Mouse (Mus musculus): ENCODE measurements at regions not wholly inside any gene's neighbourhood (a gene's known extent, or its start where the extent isn't known, plus 50 kb on each side); places are given as distances from the start of the nearest gene placed in this dataset.

DNA sequence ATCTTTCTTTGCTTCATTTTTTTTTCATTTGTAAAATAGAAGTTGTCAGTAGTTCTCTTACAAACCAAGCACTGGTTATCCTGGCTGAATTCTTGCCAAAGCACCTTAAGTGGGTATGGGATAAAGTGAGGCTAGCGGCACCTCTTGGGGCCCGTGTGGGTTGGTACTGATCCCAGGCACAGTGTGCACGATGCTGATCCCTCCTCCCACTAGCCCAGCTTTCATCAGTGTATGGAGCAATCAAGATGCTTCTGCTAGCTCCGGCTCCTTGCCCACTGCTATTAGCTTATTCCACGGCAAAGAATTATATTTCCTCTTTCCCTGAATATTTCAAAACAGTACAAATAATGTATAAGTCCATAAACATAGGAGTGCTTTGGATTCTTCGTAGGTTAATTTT lies 307.4 kb upstream of the Npvf start:
- no peaks in the 10 kb centered on the region for H3K27me3 ChIP-seq (ENCODE audit: insufficient read depth, low read length)
- no peak for ATAC-seq
- no peak for TF ChIP-seq CTCF (IDR thresholded peaks at IDR 0.05; ENCODE audit: low read depth)

DNA sequence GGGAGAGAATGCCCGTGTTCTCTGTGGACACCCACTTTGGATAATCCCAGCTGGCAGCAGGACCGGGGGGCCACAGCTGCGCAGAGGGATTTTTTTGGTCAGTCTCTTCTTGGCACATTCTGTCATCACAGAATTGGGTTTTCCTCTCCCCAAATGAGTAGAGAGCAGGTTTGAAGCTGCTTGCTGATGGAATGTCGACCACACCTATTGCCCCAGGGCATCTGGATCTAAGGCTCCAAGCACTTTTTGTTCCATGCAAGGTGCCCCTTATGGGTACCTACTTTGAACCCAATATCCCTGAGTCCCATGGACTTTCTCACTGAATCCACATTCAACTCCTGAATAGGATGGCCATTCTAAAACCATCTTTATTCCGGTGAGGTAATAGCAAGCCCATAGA lies 314.3 kb upstream of the Npvf start:
- TF ChIP-seq CTCF (IDR thresholded peaks at IDR 0.05; ENCODE audit: low read depth) = no peak
- H3K4me2 ChIP-seq (ENCODE audit: low read depth) = no peak overlapping the region
- peaks cover 3% of the 10 kb centered on the region; the same call in 1 of the 2 replicates for H3K4me1 ChIP-seq (ENCODE audit: insufficient read depth)
- H3K36me3 ChIP-seq (ENCODE audit: insufficient read depth) = no peaks in the 10 kb centered on the region
- ATAC-seq (no peak), DNase-seq (no peak)
- no peak overlapping the region for H3K9ac ChIP-seq
- H3K4me3 ChIP-seq (ENCODE audit: low read depth, low read length) = no peak overlapping the region
- no peaks in the 10 kb centered on the region for H3K9me3 ChIP-seq (ENCODE audit: low read length)
- 90% methylated on average over 5 of the region's 5 CpGs for WGBS
- H3K27me3 ChIP-seq (ENCODE audit: insufficient read depth, low read length) = no peaks in the 10 kb centered on the region
- H3K27ac ChIP-seq (ENCODE audit: low read depth, low read length) = no peak overlapping the region

More for the DNA sequence above, 307.4 kb upstream of the Npvf start:
- Histone ChIP-seq H3K9ac (no peak overlapping the region), H3K9me3 (ENCODE audit: low read length) (no peaks in the 10 kb centered on the region), H3K27ac (ENCODE audit: low read depth, low read length) (no peak overlapping the region), H3K4me3 (ENCODE audit: low read depth, low read length) (no peak overlapping the region), H3K36me3 (ENCODE audit: insufficient read depth) (no peaks in the 10 kb centered on the region), H3K4me2 (ENCODE audit: low read depth) (no peak overlapping the region), H3K4me1 (ENCODE audit: insufficient read depth) (no peaks in the 10 kb centered on the region)
- no peak for DNase-seq
- 61% methylated on average over 6 of the region's 6 CpGs for WGBS

DNA sequence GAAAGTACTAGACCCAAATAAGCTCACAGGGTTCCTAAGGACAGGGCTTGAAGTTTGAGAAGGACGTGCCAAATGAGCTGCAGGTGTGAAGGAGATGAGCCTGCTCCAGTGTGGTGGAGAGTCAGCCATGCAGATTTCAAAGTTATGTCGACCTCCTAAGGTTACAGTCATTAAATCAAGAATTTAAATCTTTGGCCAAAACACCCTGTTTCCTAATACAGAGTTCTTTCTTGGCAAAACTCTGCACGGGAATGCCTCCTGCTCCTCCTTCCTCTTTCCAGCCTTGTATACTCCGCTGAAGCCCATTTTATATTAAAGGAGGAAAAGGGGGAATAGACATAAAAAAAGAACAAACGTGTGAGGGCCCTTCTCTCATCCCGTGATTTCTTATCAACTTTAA lies 315.1 kb upstream of the Npvf start:
- H3K36me3 ChIP-seq (ENCODE audit: insufficient read depth) = no peaks in the 10 kb centered on the region
- H3K27me3 ChIP-seq (ENCODE audit: insufficient read depth, low read length) = no peaks in the 10 kb centered on the region
- TF ChIP-seq CTCF (IDR thresholded peaks at IDR 0.05; ENCODE audit: low read depth) = no peak
- no peak overlapping the region for H3K4me2 ChIP-seq (ENCODE audit: low read depth)
- H3K4me1 ChIP-seq (ENCODE audit: insufficient read depth) = peaks cover 3% of the 10 kb centered on the region; the same call in 1 of the 2 replicates
- H3K9ac ChIP-seq = no peak overlapping the region
- no peak for DNase-seq
- no peak overlapping the region for H3K4me3 ChIP-seq (ENCODE audit: low read depth, low read length)
- WGBS = 59% methylated on average over 6 of the region's 6 CpGs
- no peaks in the 10 kb centered on the region for H3K9me3 ChIP-seq (ENCODE audit: low read length)
- no peak overlapping the region for H3K27ac ChIP-seq (ENCODE audit: low read depth, low read length)
- ATAC-seq = no peak

DNA sequence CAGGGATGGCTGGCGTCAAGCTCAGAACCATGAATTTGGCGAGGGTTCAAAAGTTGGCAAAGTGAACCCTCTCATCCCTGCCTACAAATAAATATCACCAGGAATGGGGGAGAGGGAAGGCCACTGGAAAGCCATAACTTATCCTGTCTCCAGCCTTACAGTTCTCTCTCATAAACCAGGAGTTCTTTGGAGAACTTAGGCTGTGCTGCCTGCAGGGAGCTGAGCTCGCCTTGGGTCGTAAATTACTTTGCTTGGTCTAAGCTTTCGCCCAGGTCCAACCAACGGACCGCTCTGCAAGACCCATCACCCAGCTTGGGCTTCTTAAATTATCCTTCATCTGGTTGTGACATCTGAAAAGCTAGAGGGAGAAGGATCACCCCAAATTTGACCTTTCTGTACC lies 315.8 kb upstream of the Npvf start:
- no peak for TF ChIP-seq CTCF (IDR thresholded peaks at IDR 0.05; ENCODE audit: low read depth)
- no peak for DNase-seq
- no peaks in the 10 kb centered on the region for H3K36me3 ChIP-seq (ENCODE audit: insufficient read depth)
- H3K4me1 ChIP-seq (ENCODE audit: insufficient read depth) = peaks cover 3% of the 10 kb centered on the region; the same call in 1 of the 2 replicates
- no peak overlapping the region for H3K4me2 ChIP-seq (ENCODE audit: low read depth)
- no peak overlapping the region for H3K27ac ChIP-seq (ENCODE audit: low read depth, low read length)
- WGBS = 85% methylated on average over 7 of the region's 7 CpGs
- H3K4me3 ChIP-seq (ENCODE audit: low read depth, low read length) = no peak overlapping the region
- H3K9me3 ChIP-seq (ENCODE audit: low read length) = no peaks in the 10 kb centered on the region
- no peak for ATAC-seq
- H3K27me3 ChIP-seq (ENCODE audit: insufficient read depth, low read length) = no peaks in the 10 kb centered on the region
- no peak overlapping the region for H3K9ac ChIP-seq

DNA sequence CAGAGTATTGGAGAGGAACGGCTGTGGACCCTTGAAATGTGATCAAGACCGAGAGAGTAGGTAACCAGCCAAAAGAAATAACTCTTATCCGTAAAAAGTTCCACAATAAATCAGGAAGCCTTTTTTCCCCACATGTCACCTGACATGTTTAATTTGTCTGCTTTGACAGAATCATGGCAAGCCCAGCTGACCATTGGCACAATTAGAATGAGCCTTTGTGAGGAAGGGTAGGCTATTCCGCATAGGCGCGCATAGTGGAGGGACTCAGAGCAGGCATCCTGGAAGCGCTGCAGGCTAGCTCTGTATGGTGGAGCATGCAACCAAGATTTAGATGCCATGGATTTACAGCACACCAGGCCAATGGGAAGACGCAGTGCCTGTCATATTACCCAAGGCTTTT lies 316.5 kb upstream of the Npvf start:
- H3K4me3 ChIP-seq (ENCODE audit: low read depth, low read length) = no peak overlapping the region
- H3K4me2 ChIP-seq (ENCODE audit: low read depth) = no peak overlapping the region
- 55% methylated on average over 8 of the region's 8 CpGs for WGBS
- H3K9me3 ChIP-seq (ENCODE audit: low read length) = no peaks in the 10 kb centered on the region
- no peaks in the 10 kb centered on the region for H3K36me3 ChIP-seq (ENCODE audit: insufficient read depth)
- peaks cover 3% of the 10 kb centered on the region; the same call in 1 of the 2 replicates for H3K4me1 ChIP-seq (ENCODE audit: insufficient read depth)
- no peaks in the 10 kb centered on the region for H3K27me3 ChIP-seq (ENCODE audit: insufficient read depth, low read length)
- H3K9ac ChIP-seq = no peak overlapping the region
- no peak for TF ChIP-seq CTCF (IDR thresholded peaks at IDR 0.05; ENCODE audit: low read depth)
- no peak overlapping the region for H3K27ac ChIP-seq (ENCODE audit: low read depth, low read length)
- no peak for ATAC-seq
- DNase-seq = no peak

DNA sequence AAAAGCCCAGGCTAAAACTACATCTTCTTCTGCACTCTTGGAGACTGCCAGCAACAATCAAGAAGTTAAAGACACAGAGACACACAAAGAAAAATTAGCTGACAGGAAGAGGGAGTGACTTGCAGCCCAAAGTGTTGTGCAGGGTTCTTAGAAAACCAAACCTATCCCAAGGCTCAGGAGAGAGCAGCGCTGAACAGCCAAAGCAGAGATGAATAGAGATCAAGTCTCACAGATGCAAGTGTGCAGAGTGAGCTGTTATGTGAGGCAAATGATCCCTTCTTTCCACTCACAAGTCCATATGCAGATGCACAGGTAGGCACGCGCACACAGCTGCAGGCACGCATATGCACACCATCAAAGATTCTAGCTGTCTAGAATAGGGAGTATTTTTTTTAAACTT lies 318.0 kb upstream of the Npvf start:
- ATAC-seq = no peak
- WGBS = 88% methylated on average over 4 of the region's 4 CpGs
- H3K27me3 ChIP-seq (ENCODE audit: insufficient read depth, low read length) = no peaks in the 10 kb centered on the region
- H3K4me1 ChIP-seq (ENCODE audit: insufficient read depth) = peaks cover 3% of the 10 kb centered on the region; the same call in 1 of the 2 replicates
- H3K4me2 ChIP-seq (ENCODE audit: low read depth) = no peak overlapping the region
- H3K27ac ChIP-seq (ENCODE audit: low read depth, low read length) = no peak overlapping the region
- no peak for DNase-seq
- no peak for TF ChIP-seq CTCF (IDR thresholded peaks at IDR 0.05; ENCODE audit: low read depth)
- H3K36me3 ChIP-seq (ENCODE audit: insufficient read depth) = no peaks in the 10 kb centered on the region
- no peak overlapping the region for H3K4me3 ChIP-seq (ENCODE audit: low read depth, low read length)
- H3K9me3 ChIP-seq (ENCODE audit: low read length) = no peaks in the 10 kb centered on the region
- no peak overlapping the region for H3K9ac ChIP-seq

DNA sequence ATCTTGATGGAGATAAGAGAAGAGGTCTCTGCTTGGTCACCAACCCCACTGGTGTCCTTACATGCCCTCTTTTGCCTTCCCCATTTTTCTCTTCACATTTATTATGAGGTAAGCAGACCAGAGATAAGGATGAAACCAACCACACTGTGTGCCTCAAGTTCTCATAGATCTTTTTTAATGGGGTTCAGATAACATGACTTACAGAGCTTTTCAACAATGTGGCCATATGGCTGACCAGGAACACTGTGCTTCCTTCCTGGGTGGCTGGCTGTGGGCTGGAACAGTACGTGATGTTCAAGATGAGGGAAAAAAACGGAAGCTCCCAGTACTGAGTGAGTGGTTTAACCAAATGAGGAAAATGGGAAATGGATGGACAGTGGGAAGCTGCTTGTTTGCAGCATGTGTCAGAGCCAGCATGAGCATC lies 319.0 kb upstream of the Npvf start:
- no peak overlapping the region for H3K27ac ChIP-seq (ENCODE audit: low read depth, low read length)
- DNase-seq = no peak
- H3K4me1 ChIP-seq (ENCODE audit: insufficient read depth) = peaks cover 3% of the 10 kb centered on the region; the same call in 1 of the 2 replicates
- no peak overlapping the region for H3K9ac ChIP-seq
- ATAC-seq = no peak
- no peak for TF ChIP-seq CTCF (IDR thresholded peaks at IDR 0.05; ENCODE audit: low read depth)
- no peaks in the 10 kb centered on the region for H3K36me3 ChIP-seq (ENCODE audit: insufficient read depth)
- H3K4me3 ChIP-seq (ENCODE audit: low read depth, low read length) = no peak overlapping the region
- 92% methylated on average over 2 of the region's 2 CpGs for WGBS
- no peak overlapping the region for H3K4me2 ChIP-seq (ENCODE audit: low read depth)
- no peaks in the 10 kb centered on the region for H3K9me3 ChIP-seq (ENCODE audit: low read length)
- H3K27me3 ChIP-seq (ENCODE audit: insufficient read depth, low read length) = no peaks in the 10 kb centered on the region

DNA sequence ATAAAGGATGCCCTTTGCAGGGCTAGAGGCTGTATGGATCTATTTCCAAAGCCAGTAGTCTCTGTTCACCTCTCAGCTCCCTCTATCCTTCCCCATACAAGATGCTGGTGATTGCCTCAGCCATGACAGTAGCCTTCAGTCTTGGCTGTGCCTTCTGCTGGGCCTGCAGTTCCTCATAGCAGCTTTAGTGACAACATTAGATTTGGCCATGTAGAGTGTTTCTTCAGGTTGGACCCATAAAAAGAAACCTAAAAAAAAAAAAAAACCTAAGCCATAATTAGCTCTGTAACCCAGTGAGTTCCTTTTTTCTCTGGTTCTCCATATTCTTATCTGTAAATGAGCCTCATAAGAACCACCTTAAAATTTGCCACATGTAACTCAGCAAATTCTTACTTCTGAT lies 319.6 kb upstream of the Npvf start:
- no peak for TF ChIP-seq CTCF (IDR thresholded peaks at IDR 0.05; ENCODE audit: low read depth)
- Histone ChIP-seq H3K27me3 (ENCODE audit: insufficient read depth, low read length) (no peaks in the 10 kb centered on the region), H3K36me3 (ENCODE audit: insufficient read depth) (no peaks in the 10 kb centered on the region), H3K4me2 (ENCODE audit: low read depth) (no peak overlapping the region), H3K9ac (no peak overlapping the region), H3K4me3 (ENCODE audit: low read depth, low read length) (no peak overlapping the region), H3K4me1 (ENCODE audit: insufficient read depth) (peaks cover 3% of the 10 kb centered on the region; the same call in 1 of the 2 replicates), H3K9me3 (ENCODE audit: low read length) (no peaks in the 10 kb centered on the region), H3K27ac (ENCODE audit: low read depth, low read length) (no peak overlapping the region)
- no peak for ATAC-seq
- no peak for DNase-seq

All from forebrain, postnatal 0 days (tissue).